Mouse (Mus musculus): ENCODE results near the gene Etnk1. TPM values are rescaled to one million over a fixed set of nuclear protein-coding genes. Genes with fewer than 3 reads are reported as not detected.

The Etnk1 gene
- polyA plus RNA-seq, 1 experiment: 113 TPM

DNA sequence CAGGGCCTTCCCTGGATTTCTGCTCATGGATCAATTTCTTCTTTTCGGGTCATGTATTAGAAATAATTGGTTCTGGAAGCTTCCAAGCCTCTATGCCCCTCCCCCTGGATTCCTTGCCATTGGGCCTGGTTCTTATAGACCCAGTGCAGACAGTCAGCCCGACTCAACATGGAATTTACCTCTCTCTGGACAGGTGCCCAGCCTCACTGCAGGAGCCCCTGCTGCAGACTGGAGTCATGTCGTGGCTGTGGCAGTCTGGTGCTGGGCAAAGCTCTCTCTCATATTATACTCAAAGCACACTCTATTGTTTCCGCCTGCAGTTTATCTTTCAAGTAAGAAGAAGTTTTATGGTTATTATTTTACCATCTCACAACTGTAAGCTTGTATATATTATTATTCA is 90.9 kb downstream of the Etnk1 start:
- 89% methylated on average over 4 of the region's 4 CpGs for WGBS
- no peaks in the 10 kb centered on the region for H3K36me3 ChIP-seq (ENCODE audit: control insufficient read depth, insufficient read depth, low read length)
- no peak overlapping the region for H3K27ac ChIP-seq (ENCODE audit: control insufficient read depth, insufficient read depth, low read length)
- no peak overlapping the region for H3K4me3 ChIP-seq (ENCODE audit: control insufficient read depth, insufficient read depth, low read length)
- no peaks in the 10 kb centered on the region for H3K27me3 ChIP-seq (ENCODE audit: control insufficient read depth, insufficient read depth, low read length)
- no peaks in the 10 kb centered on the region for H3K4me1 ChIP-seq (replicated peaks; ENCODE audit: control insufficient read depth, insufficient read depth, low read length)
- DNase-seq: no peak
- TF ChIP-seq CTCF (IDR thresholded peaks at IDR 0.05; ENCODE audit: borderline replicate concordance, control insufficient read depth, extremely low read depth, insufficient read depth, low read length, poor library complexity) (no peak), POLR2A (IDR thresholded peaks at IDR 0.05; ENCODE audit: control insufficient read depth, extremely low read depth, insufficient read depth, low read length, poor library complexity) (no peak)

DNA sequence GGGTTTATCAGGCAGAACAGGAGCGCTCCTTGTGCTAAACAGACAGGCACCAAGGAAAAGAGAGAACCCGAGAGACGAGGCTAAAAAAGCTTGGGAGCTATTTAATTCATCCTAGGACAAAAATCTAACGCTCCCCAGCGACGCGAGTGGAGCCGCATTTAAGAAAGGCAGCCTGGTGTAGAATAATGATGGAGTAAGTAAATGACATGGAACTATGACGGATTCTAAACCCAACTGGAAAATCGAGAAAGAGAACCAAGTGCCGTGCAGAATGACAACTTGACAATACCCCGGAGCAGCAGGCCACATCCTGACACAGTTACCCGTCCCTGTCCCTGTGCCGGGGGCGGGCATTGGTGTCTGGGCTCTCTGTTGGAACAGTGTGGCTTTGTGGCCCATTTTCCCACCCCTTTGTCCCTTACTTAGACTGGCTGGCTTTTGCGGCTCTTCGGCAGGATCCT is 92.2 kb downstream of the Etnk1 start:
- Histone ChIP-seq H3K4me3 (ENCODE audit: control insufficient read depth, insufficient read depth, low read length) (no peak overlapping the region), H3K36me3 (ENCODE audit: control insufficient read depth, insufficient read depth, low read length) (no peaks in the 10 kb centered on the region), H3K27me3 (ENCODE audit: control insufficient read depth, insufficient read depth, low read length) (no peaks in the 10 kb centered on the region), H3K4me1 (replicated peaks; ENCODE audit: control insufficient read depth, insufficient read depth, low read length) (no peaks in the 10 kb centered on the region), H3K27ac (ENCODE audit: control insufficient read depth, insufficient read depth, low read length) (no peak overlapping the region)
- DNase-seq: no peak
- TF ChIP-seq POLR2A (IDR thresholded peaks at IDR 0.05; ENCODE audit: control insufficient read depth, extremely low read depth, insufficient read depth, low read length, poor library complexity) (no peak), CTCF (IDR thresholded peaks at IDR 0.05; ENCODE audit: borderline replicate concordance, control insufficient read depth, extremely low read depth, insufficient read depth, low read length, poor library complexity) (no peak)
- WGBS: 91% methylated on average over 17 of the region's 17 CpGs

DNA sequence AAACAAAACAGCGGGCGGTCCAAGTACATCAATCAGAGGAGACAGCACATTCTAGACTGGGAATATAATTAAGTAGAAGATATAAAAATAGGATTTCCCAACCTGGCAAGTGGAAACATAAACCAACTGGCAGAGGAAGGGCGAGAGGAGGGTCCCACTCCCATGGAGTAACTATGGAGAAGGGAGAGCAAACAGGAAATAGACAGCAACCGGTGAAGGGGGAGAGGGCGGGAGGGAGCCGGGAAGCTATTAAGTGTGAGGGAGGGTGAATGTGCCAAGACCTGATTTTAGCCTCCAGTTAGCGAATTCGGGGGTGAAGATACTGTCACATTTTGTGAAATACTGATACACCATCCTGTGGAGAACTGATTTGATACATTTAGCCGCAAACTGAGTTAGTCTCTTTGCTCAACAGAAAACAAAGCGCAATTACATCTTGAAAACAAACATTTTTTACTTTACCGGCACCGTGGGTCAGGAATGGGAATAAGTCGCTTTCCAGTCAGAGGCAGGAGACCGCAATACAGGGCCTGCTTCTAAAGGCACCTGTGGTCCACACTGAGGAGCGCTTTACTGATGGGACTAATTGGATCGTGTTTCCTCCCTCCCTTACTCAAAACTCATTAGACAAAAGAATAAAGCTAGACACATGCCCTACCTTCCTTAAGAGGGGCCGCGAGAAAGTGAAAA is 93.0 kb downstream of the Etnk1 start:
- WGBS: 84% methylated on average over 18 of the region's 18 CpGs

DNA sequence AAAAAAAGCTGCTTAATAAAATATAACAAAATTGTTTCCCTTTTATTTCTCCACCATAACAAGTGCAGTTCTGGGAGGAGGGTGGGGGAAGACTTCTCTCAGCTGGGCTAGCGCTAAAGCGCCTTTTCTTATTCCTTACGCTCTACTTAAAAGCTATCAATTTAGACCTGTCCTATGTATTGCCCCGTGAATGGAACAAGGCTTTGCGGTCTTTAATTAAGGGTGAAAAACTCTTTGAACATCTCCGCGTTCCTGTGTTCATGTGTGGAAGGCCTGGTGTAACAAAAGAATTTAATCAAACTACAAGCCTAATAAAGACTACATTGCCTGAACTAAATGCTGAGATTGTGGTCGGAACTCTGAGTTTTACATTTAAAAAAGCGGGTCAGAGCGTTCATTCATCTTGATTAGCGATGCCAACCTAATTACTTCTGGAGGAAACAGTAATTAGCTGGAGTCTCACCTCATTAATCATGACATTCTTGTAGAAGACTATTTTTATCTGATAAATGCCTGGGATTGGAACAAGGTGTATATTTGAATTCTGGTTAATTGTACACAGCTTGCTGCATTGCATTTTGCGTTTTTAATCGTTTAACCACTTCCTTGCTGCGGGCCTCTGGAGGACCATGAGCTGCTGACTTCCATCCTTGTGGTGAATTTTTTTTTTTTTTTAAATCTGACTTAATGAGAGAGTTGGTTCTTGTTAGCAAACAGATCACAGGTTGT is 93.7 kb downstream of the Etnk1 start:
- Histone ChIP-seq H3K27me3 (ENCODE audit: control insufficient read depth, insufficient read depth, low read length) (no peaks in the 10 kb centered on the region), H3K27ac (ENCODE audit: control insufficient read depth, insufficient read depth, low read length) (no peak overlapping the region), H3K4me1 (replicated peaks; ENCODE audit: control insufficient read depth, insufficient read depth, low read length) (no peaks in the 10 kb centered on the region), H3K4me3 (ENCODE audit: control insufficient read depth, insufficient read depth, low read length) (no peak overlapping the region), H3K36me3 (ENCODE audit: control insufficient read depth, insufficient read depth, low read length) (no peaks in the 10 kb centered on the region)
- no peak for DNase-seq
- no peak for TF ChIP-seq POLR2A (IDR thresholded peaks at IDR 0.05; ENCODE audit: control insufficient read depth, extremely low read depth, insufficient read depth, low read length, poor library complexity)
- no peak for TF ChIP-seq CTCF (IDR thresholded peaks at IDR 0.05; ENCODE audit: borderline replicate concordance, control insufficient read depth, extremely low read depth, insufficient read depth, low read length, poor library complexity)
- 92% methylated on average over 14 of the region's 14 CpGs for WGBS

More for the DNA sequence above, 93.0 kb downstream of the Etnk1 start:
- Histone ChIP-seq H3K27me3 (ENCODE audit: control insufficient read depth, insufficient read depth, low read length) (no peaks in the 10 kb centered on the region), H3K4me1 (replicated peaks; ENCODE audit: control insufficient read depth, insufficient read depth, low read length) (no peaks in the 10 kb centered on the region), H3K36me3 (ENCODE audit: control insufficient read depth, insufficient read depth, low read length) (no peaks in the 10 kb centered on the region), H3K4me3 (ENCODE audit: control insufficient read depth, insufficient read depth, low read length) (no peak overlapping the region), H3K27ac (ENCODE audit: control insufficient read depth, insufficient read depth, low read length) (no peak overlapping the region)
- DNase-seq: no peak
- no peak for TF ChIP-seq CTCF (IDR thresholded peaks at IDR 0.05; ENCODE audit: borderline replicate concordance, control insufficient read depth, extremely low read depth, insufficient read depth, low read length, poor library complexity)
- no peak for TF ChIP-seq POLR2A (IDR thresholded peaks at IDR 0.05; ENCODE audit: control insufficient read depth, extremely low read depth, insufficient read depth, low read length, poor library complexity)

DNA sequence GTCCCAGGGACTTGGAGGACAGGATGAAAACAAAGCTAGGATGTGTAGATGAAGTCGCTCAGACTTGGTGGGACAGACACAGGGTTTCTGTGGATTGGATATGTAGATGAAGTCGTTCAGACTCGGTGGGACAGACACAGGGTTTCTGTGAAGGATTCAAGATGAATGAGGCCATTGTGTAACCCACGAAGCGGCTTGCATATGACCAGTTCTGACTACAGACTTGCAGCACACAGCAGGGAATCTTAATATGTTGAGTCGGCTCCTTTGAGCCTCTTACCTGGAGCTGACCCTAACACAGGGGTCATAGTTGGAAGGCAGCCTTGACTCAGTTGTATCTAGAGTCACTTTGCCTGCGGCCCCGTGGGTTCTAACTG is 94.3 kb downstream of the Etnk1 start:
- Histone ChIP-seq H3K36me3 (ENCODE audit: control insufficient read depth, insufficient read depth, low read length) (no peaks in the 10 kb centered on the region), H3K27me3 (ENCODE audit: control insufficient read depth, insufficient read depth, low read length) (no peaks in the 10 kb centered on the region), H3K4me3 (ENCODE audit: control insufficient read depth, insufficient read depth, low read length) (no peak overlapping the region), H3K27ac (ENCODE audit: control insufficient read depth, insufficient read depth, low read length) (no peak overlapping the region), H3K4me1 (replicated peaks; ENCODE audit: control insufficient read depth, insufficient read depth, low read length) (no peaks in the 10 kb centered on the region)
- 94% methylated on average over 8 of the region's 8 CpGs for WGBS
- no peak for DNase-seq
- TF ChIP-seq CTCF (IDR thresholded peaks at IDR 0.05; ENCODE audit: borderline replicate concordance, control insufficient read depth, extremely low read depth, insufficient read depth, low read length, poor library complexity) (no peak), POLR2A (IDR thresholded peaks at IDR 0.05; ENCODE audit: control insufficient read depth, extremely low read depth, insufficient read depth, low read length, poor library complexity) (no peak)

DNA sequence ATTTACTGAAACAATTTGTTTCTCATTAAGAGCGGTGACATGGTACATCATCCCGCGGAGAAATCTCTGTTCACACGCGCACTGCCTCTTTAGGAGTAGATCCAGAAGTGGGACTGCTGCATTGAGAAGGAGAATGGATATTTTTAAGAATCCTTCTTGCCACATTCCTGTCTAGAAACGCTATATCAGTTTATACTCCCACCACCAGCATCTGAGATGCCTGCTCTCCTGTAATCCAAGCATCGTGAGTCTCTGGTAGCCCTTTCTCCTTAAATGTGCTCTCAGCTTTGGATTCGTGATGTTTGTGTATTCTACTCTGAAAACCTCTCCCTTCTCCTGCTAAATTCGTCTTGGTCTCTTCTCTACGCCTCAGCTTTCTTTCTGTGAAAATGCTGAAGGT is 98.5 kb downstream of the Etnk1 start:
- DNase-seq: no peak
- 94% methylated on average over 10 of the region's 10 CpGs for WGBS
- TF ChIP-seq CTCF (IDR thresholded peaks at IDR 0.05; ENCODE audit: borderline replicate concordance, control insufficient read depth, extremely low read depth, insufficient read depth, low read length, poor library complexity): no peak
- no peak for TF ChIP-seq POLR2A (IDR thresholded peaks at IDR 0.05; ENCODE audit: control insufficient read depth, extremely low read depth, insufficient read depth, low read length, poor library complexity)
- Histone ChIP-seq H3K4me3 (ENCODE audit: control insufficient read depth, insufficient read depth, low read length) (no peak overlapping the region), H3K27ac (ENCODE audit: control insufficient read depth, insufficient read depth, low read length) (no peak overlapping the region), H3K4me1 (replicated peaks; ENCODE audit: control insufficient read depth, insufficient read depth, low read length) (no peaks in the 10 kb centered on the region), H3K36me3 (ENCODE audit: control insufficient read depth, insufficient read depth, low read length) (no peaks in the 10 kb centered on the region), H3K27me3 (ENCODE audit: control insufficient read depth, insufficient read depth, low read length) (no peaks in the 10 kb centered on the region)
